32 mouse cellular contexts compared by ENCODE assay signal in the genomic region with DNA sequence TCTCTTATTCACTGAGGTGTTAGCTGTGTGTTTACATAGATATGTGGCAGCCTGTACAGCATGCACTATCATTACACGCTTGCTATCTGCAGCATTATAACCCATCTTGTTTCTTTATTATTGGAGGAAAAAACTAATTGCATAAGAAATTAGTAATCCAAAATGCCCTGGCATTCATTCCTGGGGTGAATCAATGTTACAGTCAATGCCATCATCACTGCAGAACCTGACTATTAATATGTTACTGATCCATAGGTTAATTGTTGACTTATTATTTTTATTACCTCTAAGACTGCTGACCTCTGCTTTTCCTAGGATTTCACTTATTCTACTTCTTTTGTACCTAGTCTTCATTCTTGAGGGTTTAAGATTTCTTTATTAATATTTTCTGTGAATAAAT.
"Had no signal": no experiment of that assay in that cellular context is flagged by ENCODE, and none has a peak within 500 bp of the region (broad histone marks: within the 10 kb centered on the region; RNA-seq: fewer than 3 reads in every experiment).

No protein-coding gene starts in this region.

- H3K4me3 ChIP-seq: limb, embryonic 10.5 days; limb, embryonic 12.5 days; limb, embryonic 13.5 days; limb, embryonic 15.5 days; liver, embryonic 13.5 days; liver, embryonic 15.5 days; lung, embryonic 15.5 days; megakaryocyte, embryonic 14.5 days; midbrain, embryonic 10.5 days; midbrain, embryonic 12.5 days; midbrain, embryonic 13.5 days; midbrain, embryonic 15.5 days; myocyte; neural tube, embryonic 12.5 days; neural tube, embryonic 13.5 days had no signal

- H3K9me3 ChIP-seq: limb, embryonic 10.5 days; limb, embryonic 12.5 days; limb, embryonic 13.5 days; limb, embryonic 15.5 days; liver, embryonic 13.5 days; liver, embryonic 15.5 days; lung, embryonic 15.5 days; midbrain, embryonic 10.5 days; midbrain, embryonic 12.5 days; midbrain, embryonic 13.5 days; midbrain, embryonic 15.5 days; neural tube, embryonic 12.5 days; neural tube, embryonic 13.5 days had no signal

- H3K4me2 ChIP-seq: limb, embryonic 12.5 days; limb, embryonic 13.5 days; limb, embryonic 15.5 days; liver, embryonic 11.5 days; liver, embryonic 13.5 days; liver, embryonic 15.5 days; lung, embryonic 14.5 days; lung, embryonic 15.5 days; midbrain, embryonic 11.5 days; midbrain, embryonic 12.5 days; midbrain, embryonic 13.5 days; midbrain, embryonic 15.5 days; neural tube, embryonic 12.5 days; neural tube, embryonic 13.5 days had no signal

- H3K9ac ChIP-seq: limb, embryonic 12.5 days; limb, embryonic 13.5 days; limb, embryonic 15.5 days; liver, embryonic 13.5 days; liver, embryonic 14.5 days; liver, embryonic 15.5 days; liver, postnatal 0 days; lung, embryonic 14.5 days; lung, embryonic 15.5 days; midbrain, embryonic 12.5 days; midbrain, embryonic 13.5 days; midbrain, embryonic 15.5 days; neural tube, embryonic 12.5 days; neural tube, embryonic 13.5 days had no signal

- H3K27ac ChIP-seq: limb, embryonic 10.5 days; limb, embryonic 12.5 days; limb, embryonic 13.5 days; limb, embryonic 15.5 days; liver, embryonic 13.5 days; liver, embryonic 14.5 days; liver, embryonic 15.5 days; lung, embryonic 15.5 days; macrophage; midbrain, embryonic 10.5 days; midbrain, embryonic 12.5 days; midbrain, embryonic 13.5 days; midbrain, embryonic 15.5 days; neural tube, embryonic 12.5 days; neural tube, embryonic 13.5 days had no signal

- ATAC-seq: liver, postnatal 0 days; lung, postnatal 0 days; midbrain, embryonic 13.5 days; midbrain, embryonic 15.5 days; midbrain, embryonic 16.5 days had no signal

- H3K27me3 ChIP-seq: limb, embryonic 12.5 days; limb, embryonic 13.5 days; limb, embryonic 15.5 days; liver, embryonic 13.5 days; liver, embryonic 15.5 days; lung, embryonic 15.5 days; megakaryocyte, embryonic 14.5 days; midbrain, embryonic 12.5 days; midbrain, embryonic 13.5 days; midbrain, embryonic 15.5 days; neural tube, embryonic 12.5 days; neural tube, embryonic 13.5 days had no signal

- H3K4me1 ChIP-seq: limb, embryonic 10.5 days; limb, embryonic 12.5 days; limb, embryonic 13.5 days; limb, embryonic 15.5 days; liver, embryonic 13.5 days; liver, embryonic 15.5 days; megakaryocyte, embryonic 14.5 days had no signal

- H3K36me3 ChIP-seq: limb, embryonic 10.5 days; limb, embryonic 12.5 days; limb, embryonic 13.5 days; limb, embryonic 15.5 days; liver, embryonic 13.5 days; liver, embryonic 15.5 days; lung, embryonic 15.5 days; midbrain, embryonic 10.5 days; midbrain, embryonic 12.5 days; midbrain, embryonic 13.5 days; midbrain, embryonic 15.5 days; neural tube, embryonic 12.5 days; neural tube, embryonic 13.5 days had no signal

- DNase-seq: left cerebral cortex, postnatal 4 days; liver; liver, embryonic 13.5 days; liver, postnatal 0 days; lung, adult 18-20 months; lung, adult 2 months; lung, embryonic 14.5 days; lung, postnatal 10 days; lung, postnatal 14 days; lung, postnatal 36 days; lung, postnatal 4 days; midbrain, embryonic 14.5 days had no signal
